ENCODE assay signal across 20 mouse cellular contexts in genomic region chr19:6073889-6074288, GRCm38 (mm10). TPM values are rescaled to one million over a fixed set of nuclear protein-coding genes. Genes with fewer than 3 reads are reported as not detected.
"Had no signal": no experiment of that assay in that cellular context is flagged by ENCODE, and none has a peak within 500 bp of the region (broad histone marks: within the 10 kb centered on the region; RNA-seq: fewer than 3 reads in every experiment).

No protein-coding gene starts in this region.

- H3K4me2 ChIP-seq: limb, embryonic 13.5 days; liver, embryonic 13.5 days; lung, embryonic 14.5 days; neural tube, embryonic 13.5 days had no signal

- H3K9me3 ChIP-seq: limb, embryonic 13.5 days; liver, embryonic 13.5 days; neural tube, embryonic 13.5 days had no signal

- H3K4me3 ChIP-seq: limb, embryonic 13.5 days; liver, embryonic 13.5 days; neural tube, embryonic 13.5 days had no signal

- H3K9ac ChIP-seq: limb, embryonic 13.5 days; liver, embryonic 13.5 days; lung, embryonic 14.5 days; neural tube, embryonic 13.5 days had no signal

- DNase-seq: kidney, adult 8-10 months; kidney, postnatal 25 days; left cerebral cortex, postnatal 4 days; liver, embryonic 13.5 days; lung, embryonic 14.5 days; lung, postnatal 10 days; lung, postnatal 4 days; midbrain, embryonic 14.5 days; right cerebral cortex, postnatal 14 days; thymus, postnatal 4 days had no signal

- ATAC-seq: inflammation-experienced regulatory T-cells, adult 6 months; intestine, postnatal 0 days had no signal

- H3K27ac ChIP-seq: limb, embryonic 13.5 days; liver, embryonic 13.5 days; neural tube, embryonic 13.5 days; stomach, postnatal 0 days had no signal

- H3K27me3 ChIP-seq: limb, embryonic 13.5 days; liver, embryonic 13.5 days; neural tube, embryonic 13.5 days had no signal

RNA-seq across cellular contexts. Expression of gene Tmem262, which starts 5.9 kb away (rescaled TPM):
- total RNA-seq: layer of hippocampus, adult 18-20 months; layer of hippocampus, postnatal 10 days; left cerebral cortex, adult 18-20 months; left cerebral cortex, postnatal 10 days; left cerebral cortex, postnatal 4 days had no signal
- polyA plus RNA-seq: inflammation-experienced regulatory T-cells, adult 6 months; intestine, postnatal 0 days; kidney, embryonic 16.5 days; limb, embryonic 13.5 days; liver, embryonic 13.5 days; lung, embryonic 14.5 days; midbrain, embryonic 14.5 days; neural tube, embryonic 13.5 days; stomach, postnatal 0 days had no signal

RNA-seq across cellular contexts. Expression of gene Gm28374, which starts 8.2 kb away (rescaled TPM):
- total RNA-seq: left cerebral cortex, postnatal 10 days had no signal
